ENCODE assay signal across 8 mouse cellular contexts in genomic region chr11:78435776-78436349, GRCm38 (mm10). TPM values are rescaled to one million over a fixed set of nuclear protein-coding genes. Genes with fewer than 3 reads are reported as not detected.
DNase-seq lines count a peak whose midpoint lies in the region; ATAC-seq and TF ChIP-seq lines count a peak whose summit lies in the region.

No protein-coding gene starts in this region.

- no peak for ATAC-seq in forebrain, embryonic 11.5 days (replicated peaks; ENCODE audit: low FRiP score)
- no peak for ATAC-seq in forebrain, embryonic 15.5 days (replicated peaks)
- no peak for ATAC-seq in heart, embryonic 15.5 days (replicated peaks; ENCODE audit: insufficient number of reproducible peaks, insufficient read depth, low FRiP score, low read depth)

- H3K36me3 ChIP-seq in forebrain, embryonic 11.5 days (ENCODE audit: control insufficient read depth, insufficient read depth, low read length): no peaks in the 10 kb centered on the region
- no peaks in the 10 kb centered on the region for H3K36me3 ChIP-seq in forebrain, embryonic 15.5 days
- H3K36me3 ChIP-seq in heart, embryonic 15.5 days: no peaks in the 10 kb centered on the region
- no peaks in the 10 kb centered on the region for H3K36me3 ChIP-seq in liver, adult 2 months (ENCODE audit: control insufficient read depth, insufficient read depth, low read length)

- peak; percentile 89 for DNase-seq in forebrain, embryonic 11.5 days (ENCODE audit: low spot score)
- peak; percentile 73 for DNase-seq in A20 (ENCODE audit: low read depth, low spot score)
- DNase-seq in adrenal gland, postnatal 4 days (ENCODE audit: low spot score in 2 of 2): peak; percentile 55 to 60
- no peak for DNase-seq in liver, adult 2 months (ENCODE audit: extremely low read depth, low read depth, low spot score)
- peak; percentile 42 for DNase-seq in ovary, postnatal 14 days (ENCODE audit: low spot score)
- no peak for DNase-seq in left cerebral cortex, adult 8-10 months (ENCODE audit: low spot score in 2 of 2)

- no peaks in the 10 kb centered on the region for H3K9me3 ChIP-seq in forebrain, embryonic 11.5 days (ENCODE audit: control insufficient read depth, low read length)
- no peaks in the 10 kb centered on the region for H3K9me3 ChIP-seq in forebrain, embryonic 15.5 days
- H3K9me3 ChIP-seq in heart, embryonic 15.5 days (replicated peaks): no peaks in the 10 kb centered on the region

- WGBS in forebrain, embryonic 11.5 days: 6% methylated on average over 19 of the region's 19 CpGs
- 7% methylated on average over 19 of the region's 19 CpGs for WGBS in forebrain, embryonic 15.5 days
- WGBS in heart, embryonic 15.5 days: 9% methylated on average over 19 of the region's 19 CpGs
- 18% methylated on average over 19 of the region's 19 CpGs for WGBS in liver, adult 2 months

- no peaks in the 10 kb centered on the region for H3K27me3 ChIP-seq in forebrain, embryonic 11.5 days (ENCODE audit: control insufficient read depth, insufficient read depth, low read length)
- no peaks in the 10 kb centered on the region for H3K27me3 ChIP-seq in forebrain, embryonic 15.5 days
- H3K27me3 ChIP-seq in heart, embryonic 15.5 days: no peaks in the 10 kb centered on the region
- no peaks in the 10 kb centered on the region for H3K27me3 ChIP-seq in liver, adult 2 months (ENCODE audit: control insufficient read depth, insufficient read depth, low read length)

- H3K79me2 ChIP-seq in liver, adult 2 months (ENCODE audit: control insufficient read depth, insufficient read depth, low read length): no peaks in the 10 kb centered on the region

- peak overlapping the region; percentile 33 for H3K4me2 ChIP-seq in forebrain, embryonic 11.5 days (ENCODE audit: low read depth, low read length, severe bottlenecking)
- no peak overlapping the region for H3K4me2 ChIP-seq in forebrain, embryonic 15.5 days (replicated peaks)
- H3K4me2 ChIP-seq in heart, embryonic 15.5 days: peak overlapping the region; percentile 22

- H3K9ac ChIP-seq in forebrain, embryonic 11.5 days (ENCODE audit: low read length): no peak overlapping the region
- H3K9ac ChIP-seq in forebrain, embryonic 15.5 days (replicated peaks): no peak overlapping the region
- H3K9ac ChIP-seq in heart, embryonic 15.5 days: no peak overlapping the region
- no peak overlapping the region for H3K9ac ChIP-seq in liver, adult 2 months (ENCODE audit: low read depth, low read length)

- no peak for TF ChIP-seq POLR2A in liver, adult 2 months (IDR thresholded peaks at IDR 0.05; ENCODE audit: extremely low read depth, insufficient read depth, low read length)

- H3K27ac ChIP-seq in forebrain, embryonic 11.5 days (ENCODE audit: low read depth, low read length): no peak overlapping the region
- no peak overlapping the region for H3K27ac ChIP-seq in forebrain, embryonic 15.5 days (replicated peaks)
- H3K27ac ChIP-seq in heart, embryonic 15.5 days: no peak overlapping the region
- H3K27ac ChIP-seq in liver, adult 2 months (replicated peaks; ENCODE audit: insufficient read depth, low read depth, low read length): no peak overlapping the region

- peaks cover 5% of the 10 kb centered on the region; the same call in 1 of the 2 replicates for H3K4me1 ChIP-seq in forebrain, embryonic 11.5 days (replicated peaks; ENCODE audit: control insufficient read depth, insufficient read depth, low read length)
- H3K4me1 ChIP-seq in forebrain, embryonic 15.5 days: peaks cover 3% of the 10 kb centered on the region; the same call in 1 of the 2 replicates
- peaks cover 8% of the 10 kb centered on the region for H3K4me1 ChIP-seq in heart, embryonic 15.5 days (replicated peaks)
- H3K4me1 ChIP-seq in liver, adult 2 months (ENCODE audit: control insufficient read depth, insufficient read depth, low read length): no peaks in the 10 kb centered on the region

- peak; percentile 71 for TF ChIP-seq CTCF in liver, adult 2 months (IDR thresholded peaks at IDR 0.05; ENCODE audit: low read depth, low read length)

- no peak overlapping the region for H3K4me3 ChIP-seq in forebrain, embryonic 11.5 days (ENCODE audit: low read depth, low read length)
- H3K4me3 ChIP-seq in forebrain, embryonic 15.5 days: no peak overlapping the region
- H3K4me3 ChIP-seq in heart, embryonic 15.5 days: 0 out of 2 replicates have a peak overlapping the region, but pooled peaks have one; percentile 3
- no peak overlapping the region for H3K4me3 ChIP-seq in liver, adult 2 months (ENCODE audit: insufficient read depth, low read depth, low read length)

RNA-seq across cellular contexts. Expression of gene Slc13a2, which starts 13.8 kb away (rescaled TPM):
- polyA plus RNA-seq in forebrain, embryonic 11.5 days (2014; fragmentation: Nextera tagmentation; extraction: Ambion mirVana): not detected in 2 replicates
- polyA plus RNA-seq in forebrain, embryonic 15.5 days (2015; fragmentation: Nextera tagmentation; extraction: Ambion mirVana): not detected in 2 replicates
- total RNA-seq in adrenal gland, postnatal 4 days (2021): 1 to 10 TPM in 1 of 2 experiments, under 1 TPM in 1; 0.11 to 1.8 TPM
- polyA plus RNA-seq in heart, embryonic 15.5 days (2015; fragmentation: Nextera tagmentation; extraction: Ambion mirVana): 0.08 TPM in 1 of 2 replicates, not detected in the other
- 0.65 and 1.9 TPM in 2 replicates for total RNA-seq in liver, adult 2 months (2014; rRNA removed)
- 4.7 and 5.6 TPM in 2 replicates for polyA plus RNA-seq in liver, adult 2 months (2012; rRNA removed)
- total RNA-seq in left cerebral cortex, adult 8-10 months (2022): not detected

RNA-seq across cellular contexts. Expression of gene Slc46a1, which starts 29.6 kb away (rescaled TPM):
- polyA plus RNA-seq in forebrain, embryonic 11.5 days (2014; fragmentation: Nextera tagmentation; extraction: Ambion mirVana): 18.4 TPM in 2 replicates
- 20.2 and 21.7 TPM in 2 replicates for polyA plus RNA-seq in forebrain, embryonic 15.5 days (2015; fragmentation: Nextera tagmentation; extraction: Ambion mirVana)
- 10 to 100 TPM; 15.4 to 16.7 TPM for total RNA-seq in adrenal gland, postnatal 4 days (2021)
- polyA plus RNA-seq in heart, embryonic 15.5 days (2015; fragmentation: Nextera tagmentation; extraction: Ambion mirVana): 6.5 and 7.5 TPM in 2 replicates
- 36.2 and 38.0 TPM in 2 replicates for total RNA-seq in liver, adult 2 months (2014; rRNA removed)
- 133 and 146 TPM in 2 replicates for polyA plus RNA-seq in liver, adult 2 months (2012; rRNA removed)
- 10 to 100 TPM in 3 of 4 experiments, 1 to 10 TPM in 1; 8.2 to 15.4 (median 12.2) TPM for total RNA-seq in left cerebral cortex, adult 8-10 months (2022)

RNA-seq across cellular contexts. Expression of gene Foxn1, which starts 49.5 kb away (rescaled TPM):
- not detected in 2 replicates for polyA plus RNA-seq in forebrain, embryonic 11.5 days (2014; fragmentation: Nextera tagmentation; extraction: Ambion mirVana)
- not detected in 2 replicates for polyA plus RNA-seq in forebrain, embryonic 15.5 days (2015; fragmentation: Nextera tagmentation; extraction: Ambion mirVana)
- total RNA-seq in adrenal gland, postnatal 4 days (2021): under 1 TPM; 0.08 to 0.17 TPM
- 0.78 and 8.9 TPM in 2 replicates for polyA plus RNA-seq in heart, embryonic 15.5 days (2015; fragmentation: Nextera tagmentation; extraction: Ambion mirVana)
- not detected in 2 replicates for total RNA-seq in liver, adult 2 months (2014; rRNA removed)
- not detected in 2 replicates for polyA plus RNA-seq in liver, adult 2 months (2012; rRNA removed)
- under 1 TPM in 2 of 4 experiments, not detected in 2; 0.11 to 0.19 TPM for total RNA-seq in left cerebral cortex, adult 8-10 months (2022)

Comparison
In these comparisons a context has a peak if more than half of its experiments do, and no peak if none do; other contexts are left out.
1. DNase-seq: peak in forebrain, embryonic 11.5 days (single experiment), A20 (single experiment), adrenal gland, postnatal 4 days (2 of 2) and ovary, postnatal 14 days (single experiment); none in liver, adult 2 months (single experiment) and left cerebral cortex, adult 8-10 months (0 of 2).